Mouse (Mus musculus) lung, adult 2 months (tissue): ENCODE data around the gene Rab5c. TPM values are rescaled to one million over a fixed set of nuclear protein-coding genes. Genes with fewer than 3 reads are reported as not detected.

ENCODE experiments used
- DNase-seq: peaks from one replicate; pipeline ENCODE4 v3.0.0; 2022
- H3K4me1 ChIP-seq: fragments of 200-500 bp; 2 replicates; pipeline ENCODE4 v1.6.1; 2011; ENCODE audit warnings: low read length; ENCODE audit not compliant: control insufficient read depth, insufficient read depth
- H3K4me3 ChIP-seq: fragments of 200-500 bp; replicated peaks from 2 replicates; pipeline ENCODE3; 2011; ENCODE audit warnings: low read depth, mild to moderate bottlenecking, control low read depth, low read length; ENCODE audit errors: extremely low read depth
- CTCF ChIP-seq: fragments of 200-500 bp; IDR thresholded peaks from 2 replicates; pipeline ENCODE4 v1.5.1; 2011; ENCODE audit warnings: mild to moderate bottlenecking, low read length, control low read depth; ENCODE audit not compliant: insufficient read depth
- POLR2A ChIP-seq: fragments of 200-500 bp; IDR thresholded peaks from 2 replicates; pipeline ENCODE4 v1.6.1; 2011; ENCODE audit warnings: low read depth, mild to moderate bottlenecking, control low read depth, low read length, borderline replicate concordance; ENCODE audit errors: extremely low read depth
- WGBS: fragments of 180-500 bp; shearing (Covaris S2); methylation state at CpG from one replicate; pipeline ENCODE4 v1.1.7; 2018; 5-methylcytosine and 5-hydroxymethylcytosine counted together
- polyA plus RNA-seq: library from polyadenylated mRNA; depleted of rRNA; stranded (reverse); fragments of >200 nt; gene quantifications from 2 replicates; pipeline ENCODE4 v1.2.3, GENCODE M21; 2012

Gene Rab5c
- polyA plus RNA-seq, 1 experiment, result 252 TPM

GRCm38 (mm10) chr11:100714534-100714915, 23.5 kb downstream of the Rab5c start:
- 40% methylated on average over 6 of the region's 6 CpGs for WGBS
- no peak for TF ChIP-seq POLR2A
- TF ChIP-seq CTCF, result peak; percentile 90
- Histone ChIP-seq H3K4me3 (no peak overlapping the region), H3K4me1 (peaks cover 16% of the 10 kb centered on the region)
- peak; percentile 75 for DNase-seq

- DNase-seq, result peak; percentile 67
- H3K4me3 ChIP-seq, result peak within 1 kb of the TSS; percentile 56
- 6% methylated on average over 38 of the region's 38 CpGs for WGBS
- H3K4me1 ChIP-seq, result peaks cover 16% of the 10 kb centered on the region
- TF ChIP-seq CTCF, result no peak
- peak; percentile 76; the same call in 1 of the 2 replicates for TF ChIP-seq POLR2A
Measured at GRCm38 (mm10) chr11:100713735-100714533, 24.1 kb downstream of the Rab5c start, which contains the start of gene Hspb9. Hspb9 (plus strand) TSS chr11:100713850.

- 63% methylated on average over 4 of the region's 4 CpGs for WGBS
- Histone ChIP-seq H3K4me1 (peaks cover 16% of the 10 kb centered on the region), H3K4me3 (no peak overlapping the region)
- TF ChIP-seq POLR2A, result no peak
- TF ChIP-seq CTCF, result no peak
- DNase-seq, result no peak
Measured at GRCm38 (mm10) chr11:100713174-100713573, 24.8 kb downstream of the Rab5c start.

- peak; percentile 69 for DNase-seq
- TF ChIP-seq POLR2A (peak; percentile 57; the same call in 1 of the 2 replicates), CTCF (no peak)
- peak within 1 kb of the TSS; percentile 69 for H3K4me3 ChIP-seq
- 2% methylated on average over 48 of the region's 48 CpGs for WGBS
- peaks cover 16% of the 10 kb centered on the region for H3K4me1 ChIP-seq
Measured at GRCm38 (mm10) chr11:100711783-100712615, 26.0 kb downstream of the Rab5c start, which contains the start of gene Kat2a. Kat2a (minus strand) TSS chr11:100712465.

GRCm38 (mm10) chr11:100710977-100711376, 27.0 kb downstream of the Rab5c start:
- no peak for DNase-seq
- no peak for TF ChIP-seq POLR2A
- TF ChIP-seq CTCF, result no peak
- WGBS, result 78% methylated on average over 4 of the region's 4 CpGs
- Histone ChIP-seq H3K4me1 (peaks cover 16% of the 10 kb centered on the region), H3K4me3 (no peak overlapping the region)

- no peak for TF ChIP-seq POLR2A
- no peak for TF ChIP-seq CTCF
- DNase-seq, result no peak
- H3K4me3 ChIP-seq, result no peak overlapping the region
- 89% methylated on average over 15 of the region's 15 CpGs for WGBS
- H3K4me1 ChIP-seq, result peaks cover 16% of the 10 kb centered on the region
Measured at GRCm38 (mm10) chr11:100710528-100710927, 27.5 kb downstream of the Rab5c start.

GRCm38 (mm10) chr11:100709201-100709810, 28.7 kb downstream of the Rab5c start:
- TF ChIP-seq POLR2A (no peak), CTCF (no peak)
- Histone ChIP-seq H3K4me3 (no peak overlapping the region), H3K4me1 (peaks cover 13% of the 10 kb centered on the region)
- 96% methylated on average over 9 of the region's 9 CpGs for WGBS
- no peak for DNase-seq

GRCm38 (mm10) chr11:100705095-100705747, 32.8 kb downstream of the Rab5c start:
- WGBS, result 92% methylated on average over 23 of the region's 23 CpGs
- peaks cover 13% of the 10 kb centered on the region for H3K4me1 ChIP-seq
- no peak for TF ChIP-seq POLR2A
- TF ChIP-seq CTCF, result no peak
- no peak overlapping the region for H3K4me3 ChIP-seq
- DNase-seq, result no peak
